Mouse (Mus musculus) limb, embryonic 13.5 days (tissue): Measurements from ENCODE around the gene 4933411K16Rik. TPM values are rescaled to one million over a fixed set of nuclear protein-coding genes. Genes with fewer than 3 reads are reported as not detected.
"Not testable (repeated sequence)": the region's sequence is repeated elsewhere in the genome, so short reads cannot be mapped to it uniquely, and the experiment has no call there.

Experiments used
- ATAC-seq: fragments of 200-750 bp; cut with Nextera tagmentation; 2 replicates; pipeline ENCODE4 v1.8.0; 2017; ENCODE audit warnings: low read depth, moderate number of reproducible peaks, moderate TSS enrichment; ENCODE audit not compliant: low FRiP score
- H3K27ac ChIP-seq: fragments of 300-500 bp; sonication (generic); 2 replicates; pipeline ENCODE4 v1.5.1; 2015; ENCODE audit warnings: inconsistent platforms, mild to moderate bottlenecking, moderate library complexity
- H3K27me3 ChIP-seq: fragments of 300-500 bp; sonication (generic); 2 replicates; pipeline ENCODE4 v1.6.1; 2015; ENCODE audit warnings: mild to moderate bottlenecking, inconsistent platforms
- H3K36me3 ChIP-seq: fragments of 300-500 bp; sonication (generic); 2 replicates; pipeline ENCODE4 v1.6.1; 2015; ENCODE audit warnings: inconsistent platforms, mild to moderate bottlenecking, moderate library complexity
- H3K4me1 ChIP-seq: fragments of 300-500 bp; sonication (generic); 2 replicates; pipeline ENCODE4 v1.6.1; 2015; ENCODE audit warnings: inconsistent platforms
- H3K4me2 ChIP-seq: fragments of 300-500 bp; sonication (generic); replicated peaks from 2 replicates; pipeline ENCODE4 v1.6.1; 2015; ENCODE audit warnings: inconsistent platforms, mild to moderate bottlenecking, moderate library complexity
- H3K4me3 ChIP-seq: fragments of 300-500 bp; sonication (generic); 2 replicates; pipeline ENCODE4 v1.5.1; 2015; ENCODE audit warnings: moderate library complexity, mild to moderate bottlenecking, inconsistent platforms
- H3K9ac ChIP-seq: fragments of 300-500 bp; sonication (generic); 2 replicates; pipeline ENCODE4 v1.6.1; 2015; ENCODE audit warnings: mild to moderate bottlenecking, inconsistent platforms
- H3K9me3 ChIP-seq: fragments of 300-500 bp; sonication (generic); 2 replicates; pipeline ENCODE4 v1.6.1; 2016; ENCODE audit warnings: inconsistent platforms
- WGBS: fragments of 180-500 bp; shearing (Covaris S2); methylation state at CpG from one replicate; pipeline ENCODE4 v1.1.7; 2015; 5-methylcytosine and 5-hydroxymethylcytosine counted together
- polyA plus RNA-seq: library from polyadenylated mRNA; unstranded; fragments of >200 nt; fragmentation: Nextera tagmentation; extraction: Ambion mirVana; gene quantifications from 2 replicates; pipeline ENCODE4 v1.2.1, GENCODE M21; 2015

Gene 4933411K16Rik
- polyA plus RNA-seq, 1 experiment from 2014 or later: 0.17 TPM

GRCm38 (mm10) chr19:42068441-42069240 is 16.6 kb downstream of the 4933411K16Rik start:
- Histone ChIP-seq H3K9me3 (no peaks in the 10 kb centered on the region; the same call in 1 of the 2 replicates), H3K36me3 (no peaks in the 10 kb centered on the region), H3K9ac (no peak overlapping the region), H3K27me3 (no peaks in the 10 kb centered on the region), H3K27ac (no peak overlapping the region), H3K4me1 (no peaks in the 10 kb centered on the region), H3K4me3 (no peak overlapping the region), H3K4me2 (no peak overlapping the region)
- 82% methylated on average over 11 of the region's 11 CpGs for WGBS
- no peak for ATAC-seq

- H3K27ac ChIP-seq: no peak overlapping the region
- H3K9ac ChIP-seq: no peak overlapping the region
- H3K4me3 ChIP-seq: no peak overlapping the region
- no peaks in the 10 kb centered on the region for H3K4me1 ChIP-seq
- H3K4me2 ChIP-seq: no peak overlapping the region
- ATAC-seq: no peak
- no peaks in the 10 kb centered on the region for H3K27me3 ChIP-seq
- WGBS: 58% methylated on average over 6 of the region's 6 CpGs
- no peaks in the 10 kb centered on the region for H3K36me3 ChIP-seq
- no peaks in the 10 kb centered on the region; the same call in 1 of the 2 replicates for H3K9me3 ChIP-seq
Measured at GRCm38 (mm10) chr19:42069241-42069525, 17.1 kb downstream of the 4933411K16Rik start.

- peaks cover 13% of the 10 kb centered on the region for H3K36me3 ChIP-seq
Measured at GRCm38 (mm10) chr19:42071221-42071620, 19.2 kb downstream of the 4933411K16Rik start.

GRCm38 (mm10) chr19:42071886-42072608 is 20.0 kb downstream of the 4933411K16Rik start:
- ATAC-seq: no peak
- Histone ChIP-seq H3K27me3 (no peaks in the 10 kb centered on the region), H3K4me1 (no peaks in the 10 kb centered on the region), H3K9ac (no peak overlapping the region), H3K9me3 (no peaks in the 10 kb centered on the region; the same call in 1 of the 2 replicates), H3K36me3 (peaks cover 18% of the 10 kb centered on the region), H3K4me3 (no peak overlapping the region), H3K4me2 (no peak overlapping the region), H3K27ac (no peak overlapping the region)
- 85% methylated on average over 15 of the region's 15 CpGs for WGBS

More at GRCm38 (mm10) chr19:42071221-42071620, 19.2 kb downstream of the 4933411K16Rik start:
- H3K4me3 ChIP-seq: no peak overlapping the region
- H3K27me3 ChIP-seq: no peaks in the 10 kb centered on the region
- 72% methylated on average over 7 of the region's 7 CpGs for WGBS
- no peaks in the 10 kb centered on the region for H3K4me1 ChIP-seq
- ATAC-seq: no peak
- no peak overlapping the region for H3K27ac ChIP-seq
- H3K4me2 ChIP-seq: no peak overlapping the region
- H3K9me3 ChIP-seq: no peaks in the 10 kb centered on the region; the same call in 1 of the 2 replicates
- H3K9ac ChIP-seq: no peak overlapping the region

- H3K9me3 ChIP-seq: no peaks in the 10 kb centered on the region; the same call in 1 of the 2 replicates
- no peak overlapping the region for H3K9ac ChIP-seq
- H3K4me3 ChIP-seq: no peak overlapping the region
- no peak for ATAC-seq
- H3K36me3 ChIP-seq: peaks cover 21% of the 10 kb centered on the region
- H3K27ac ChIP-seq: no peak overlapping the region
- 77% methylated on average over 7 of the region's 7 CpGs for WGBS
- H3K27me3 ChIP-seq: no peaks in the 10 kb centered on the region
- H3K4me1 ChIP-seq: no peaks in the 10 kb centered on the region
- H3K4me2 ChIP-seq: no peak overlapping the region
Measured at GRCm38 (mm10) chr19:42072802-42073201, 20.8 kb downstream of the 4933411K16Rik start.

GRCm38 (mm10) chr19:42075051-42075450 is 23.0 kb downstream of the 4933411K16Rik start:
- Histone ChIP-seq H3K4me2 (no peak overlapping the region), H3K4me3 (no peak overlapping the region), H3K27ac (no peak overlapping the region), H3K9ac (no peak overlapping the region), H3K36me3 (peaks cover 32% of the 10 kb centered on the region), H3K9me3 (no peaks in the 10 kb centered on the region; the same call in 1 of the 2 replicates), H3K4me1 (no peaks in the 10 kb centered on the region), H3K27me3 (no peaks in the 10 kb centered on the region)
- WGBS: 86% methylated on average over 2 of the region's 2 CpGs
- no peak for ATAC-seq

GRCm38 (mm10) chr19:42075992-42076391 is 23.9 kb downstream of the 4933411K16Rik start:
- H3K27ac ChIP-seq: no peak overlapping the region
- no peak for ATAC-seq
- 92% methylated on average over 16 of the region's 16 CpGs for WGBS
- no peaks in the 10 kb centered on the region for H3K4me1 ChIP-seq
- H3K4me3 ChIP-seq: no peak overlapping the region
- peaks cover 32% of the 10 kb centered on the region for H3K36me3 ChIP-seq
- no peaks in the 10 kb centered on the region for H3K9me3 ChIP-seq
- H3K9ac ChIP-seq: no peak overlapping the region
- no peak overlapping the region for H3K4me2 ChIP-seq
- no peaks in the 10 kb centered on the region for H3K27me3 ChIP-seq

- no peaks in the 10 kb centered on the region for H3K27me3 ChIP-seq
Measured at GRCm38 (mm10) chr19:42078566-42078965, 26.5 kb downstream of the 4933411K16Rik start.

GRCm38 (mm10) chr19:42079006-42079405 is 27.0 kb downstream of the 4933411K16Rik start:
- ATAC-seq: no peak
- Histone ChIP-seq H3K4me3 (no peak overlapping the region), H3K9me3 (no peaks in the 10 kb centered on the region), H3K27me3 (no peaks in the 10 kb centered on the region), H3K9ac (no peak overlapping the region), H3K36me3 (peaks cover 32% of the 10 kb centered on the region), H3K4me2 (no peak overlapping the region), H3K27ac (no peak overlapping the region), H3K4me1 (no peaks in the 10 kb centered on the region)
- 95% methylated on average over 12 of the region's 12 CpGs for WGBS

More at GRCm38 (mm10) chr19:42078566-42078965, 26.5 kb downstream of the 4933411K16Rik start:
- H3K27ac ChIP-seq: no peak overlapping the region
- 94% methylated on average over 8 of the region's 8 CpGs for WGBS
- no peaks in the 10 kb centered on the region for H3K9me3 ChIP-seq
- H3K36me3 ChIP-seq: peaks cover 32% of the 10 kb centered on the region
- no peak overlapping the region for H3K4me2 ChIP-seq
- H3K4me3 ChIP-seq: no peak overlapping the region
- ATAC-seq: no peak
- no peaks in the 10 kb centered on the region for H3K4me1 ChIP-seq
- no peak overlapping the region for H3K9ac ChIP-seq

GRCm38 (mm10) chr19:42079950-42080349 is 27.9 kb downstream of the 4933411K16Rik start:
- Histone ChIP-seq H3K9me3 (no peaks in the 10 kb centered on the region), H3K36me3 (peaks cover 32% of the 10 kb centered on the region), H3K4me2 (no peak overlapping the region), H3K27ac (no peak overlapping the region), H3K27me3 (no peaks in the 10 kb centered on the region), H3K9ac (no peak overlapping the region), H3K4me1 (no peaks in the 10 kb centered on the region), H3K4me3 (no peak overlapping the region)
- no peak for ATAC-seq
- WGBS: 83% methylated on average over 5 of the region's 5 CpGs

- peaks cover 26% of the 10 kb centered on the region for H3K36me3 ChIP-seq
- H3K27me3 ChIP-seq: no peaks in the 10 kb centered on the region
- H3K9me3 ChIP-seq: no peaks in the 10 kb centered on the region
- H3K9ac ChIP-seq: no peak overlapping the region
- no peak for ATAC-seq
- H3K27ac ChIP-seq: no peak overlapping the region
- H3K4me3 ChIP-seq: no peak overlapping the region
- WGBS: 82% methylated on average over 11 of the region's 11 CpGs
- no peak overlapping the region for H3K4me2 ChIP-seq
- peaks cover 1% of the 10 kb centered on the region for H3K4me1 ChIP-seq
Measured at GRCm38 (mm10) chr19:42080469-42080868, 28.4 kb downstream of the 4933411K16Rik start.

- not testable (repeated sequence) for H3K9ac ChIP-seq, ATAC-seq, H3K27me3 ChIP-seq, H3K27ac ChIP-seq, H3K4me3 ChIP-seq, H3K9me3 ChIP-seq, H3K4me2 ChIP-seq, H3K4me1 ChIP-seq
- H3K36me3 ChIP-seq: peaks cover 15% of the 10 kb centered on the region
- 94% methylated on average over 5 of the region's 5 CpGs for WGBS
Measured at GRCm38 (mm10) chr19:42081613-42082012, 29.6 kb downstream of the 4933411K16Rik start.
